Mouse (Mus musculus) myocyte (in vitro differentiated cells): ENCODE measurements around the gene Prcd.

Experiments
- E2F4 ChIP-seq: IDR thresholded peaks from one replicate; pipeline ENCODE4 v1.6.1; 2011; ENCODE audit warnings: mild to moderate bottlenecking, control low read depth, moderate library complexity; ENCODE audit not compliant: insufficient read depth
- MAX ChIP-seq: IDR thresholded peaks from one replicate; pipeline ENCODE4 v1.6.1; 2011; ENCODE audit warnings: low read depth, mild to moderate bottlenecking, control low read depth
- MYOD1 ChIP-seq, 3 experiments: IDR thresholded peaks; one replicate each; pipeline ENCODE4 v1.6.1; 2011; ENCODE audit warnings: control low read depth in 2 of 3, low read depth in 2 of 3, mild to moderate bottlenecking in 2 of 3, moderate library complexity in 1 of 3; ENCODE audit not compliant: insufficient read length in 2 of 3, control insufficient read depth in 1 of 3
- MYOG ChIP-seq, 3 experiments: IDR thresholded peaks; one replicate each; pipeline ENCODE4 v1.6.1; 2011; ENCODE audit warnings: control low read depth in 2 of 3, low read depth in 2 of 3, mild to moderate bottlenecking in 2 of 3; ENCODE audit not compliant: insufficient read length in 2 of 3, control insufficient read depth in 1 of 3, insufficient read depth in 1 of 3
- POLR2A ChIP-seq: IDR thresholded peaks from one replicate; pipeline ENCODE4 v1.6.1; 2011; ENCODE audit warnings: low read depth, mild to moderate bottlenecking, control low read depth, moderate library complexity; ENCODE audit not compliant: insufficient read length
- POLR2AphosphoS2 ChIP-seq: IDR thresholded peaks from one replicate; pipeline ENCODE4 v1.6.1; 2011; ENCODE audit warnings: low read depth, control low read depth; ENCODE audit not compliant: insufficient read length
- REST ChIP-seq: IDR thresholded peaks from one replicate; pipeline ENCODE4 v1.6.1; 2011; ENCODE audit warnings: mild to moderate bottlenecking, control low read depth, moderate library complexity; ENCODE audit not compliant: insufficient read depth, insufficient read length
- SRF ChIP-seq: IDR thresholded peaks from one replicate; pipeline ENCODE4 v1.6.1; 2011; ENCODE audit warnings: low read depth; ENCODE audit not compliant: control insufficient read depth, insufficient read length
- TCF12 ChIP-seq: IDR thresholded peaks from one replicate; pipeline ENCODE4 v1.6.1; 2011; ENCODE audit warnings: mild to moderate bottlenecking, control low read depth; ENCODE audit not compliant: poor library complexity, insufficient read depth, severe bottlenecking
- TCF3 ChIP-seq: IDR thresholded peaks from one replicate; pipeline ENCODE4 v1.6.1; 2011; ENCODE audit warnings: low read depth, control low read depth; ENCODE audit not compliant: insufficient read length
- USF1 ChIP-seq: IDR thresholded peaks from one replicate; pipeline ENCODE4 v1.6.1; 2011; ENCODE audit warnings: low read depth, mild to moderate bottlenecking, control low read depth, moderate library complexity

- no peak for TF ChIP-seq E2F4
- no peak for TF ChIP-seq POLR2A
- no peak for TF ChIP-seq REST
- TF ChIP-seq SRF = no peak
- no peak for TF ChIP-seq MAX
- no peak for TF ChIP-seq USF1
- no peak for TF ChIP-seq TCF12
- TF ChIP-seq POLR2AphosphoS2 = no peak
- TF ChIP-seq MYOD1 (IDR thresholded peaks at IDR 0.05; ENCODE audit: control insufficient read depth in 1 of 3, insufficient read length in 2 of 3, low read depth in 2 of 3) = no peak
- TF ChIP-seq MYOG (IDR thresholded peaks at IDR 0.05; ENCODE audit: control insufficient read depth in 1 of 3, insufficient read depth in 1 of 3, insufficient read length in 2 of 3, low read depth in 2 of 3) = no peak
- no peak for TF ChIP-seq TCF3
These were observed 3.2 kb downstream of the Prcd start for GRCm38 (mm10) chr11:116656348-116657191.
